Mouse (Mus musculus): ENCODE measurements around the gene Cul4a.

GRCm38 (mm10) chr8:13156327-13157097 lies 51.1 kb downstream of the Cul4a start:
- TF ChIP-seq GATA1 (IDR thresholded peaks at IDR 0.05; ENCODE audit: low read length) (no peak), TAL1 (IDR thresholded peaks at IDR 0.05; ENCODE audit: low read length) (no peak)

Data from erythroblast, embryonic 14.5 days (primary cell).